Mouse (Mus musculus): Measurements from ENCODE around the gene Stk24.

DNA sequence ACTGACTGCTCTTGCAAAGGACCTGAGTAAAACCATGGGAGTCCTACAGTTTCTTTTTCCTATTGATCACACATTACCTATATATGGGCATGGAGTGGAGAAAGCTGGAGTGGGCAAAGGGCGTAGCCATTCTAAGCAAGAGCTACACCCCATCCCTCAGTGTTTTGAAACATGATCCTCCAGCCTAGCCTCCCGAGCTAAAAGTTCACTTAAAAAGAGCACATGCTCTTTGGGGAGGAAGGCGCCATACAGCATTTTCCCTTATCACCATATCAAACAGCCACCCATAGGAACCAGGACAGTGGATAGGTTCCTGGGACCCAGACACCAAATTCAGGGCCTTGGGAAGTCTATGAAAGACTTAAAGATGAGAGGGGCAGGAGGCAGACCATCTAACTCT, 20.8 kb downstream of the Stk24 start:
- no peak for TF ChIP-seq MAX (IDR thresholded peaks at IDR 0.05)
- TF ChIP-seq CTCF (IDR thresholded peaks at IDR 0.05; ENCODE audit: control insufficient read depth, insufficient read depth, insufficient read length), result no peak
- no peak for TF ChIP-seq USF1 (IDR thresholded peaks at IDR 0.05; ENCODE audit: low read depth)
- TF ChIP-seq CEBPB (IDR thresholded peaks at IDR 0.05; ENCODE audit: low read depth), result no peak
- no peak for TF ChIP-seq MYOD1 (IDR thresholded peaks at IDR 0.05; ENCODE audit: control insufficient read depth, insufficient read length, low read depth)
- TF ChIP-seq MYOG (IDR thresholded peaks at IDR 0.05; ENCODE audit: control insufficient read depth, extremely low read depth, insufficient read length), result no peak

Data from C2C12 (cell line).